Mouse (Mus musculus): ENCODE data around the gene Morn4. TPM values are rescaled to one million over a fixed set of nuclear protein-coding genes. Genes with fewer than 3 reads are reported as not detected.

Morn4 gene
- polyA plus RNA-seq, 1 experiment from 2014 or later = 137 TPM

DNA sequence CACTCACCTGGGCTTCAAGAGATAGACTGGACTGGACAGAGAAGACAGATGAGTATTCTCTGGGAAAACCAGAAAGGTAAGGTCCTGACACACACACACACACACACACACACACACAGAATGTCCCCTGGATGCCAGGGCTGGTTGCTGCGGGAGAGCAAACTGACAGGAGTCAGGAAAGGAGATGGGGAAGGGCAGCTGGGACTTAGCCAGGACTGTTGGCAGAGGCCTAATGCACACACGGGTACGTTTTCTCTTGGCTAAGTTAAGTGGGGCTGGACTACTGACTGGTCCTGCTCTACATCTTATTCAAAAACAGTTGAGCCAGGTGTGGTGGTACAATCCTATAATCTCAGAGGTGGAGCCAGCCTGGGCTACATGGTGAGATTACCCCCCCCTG is 49.8 kb downstream of the Morn4 start:
- H3K27ac ChIP-seq (ENCODE audit: low read depth, low read length) = no peak overlapping the region
- H3K9ac ChIP-seq (ENCODE audit: low read depth, low read length) = no peak overlapping the region
- no peak overlapping the region for H3K4me2 ChIP-seq (ENCODE audit: low read length)
- H3K36me3 ChIP-seq (ENCODE audit: control insufficient read depth, insufficient read depth, low read length) = no peaks in the 10 kb centered on the region
- WGBS = 60% methylated on average over 3 of the region's 3 CpGs
- H3K9me3 ChIP-seq (ENCODE audit: control insufficient read depth, low read length) = no peaks in the 10 kb centered on the region
- no peak for ATAC-seq
- no peaks in the 10 kb centered on the region for H3K27me3 ChIP-seq (replicated peaks; ENCODE audit: control insufficient read depth, insufficient read depth, low read length)
- peaks cover 5% of the 10 kb centered on the region for H3K4me1 ChIP-seq (ENCODE audit: control insufficient read depth, insufficient read depth, low read depth, low read length)
- no peak overlapping the region for H3K4me3 ChIP-seq (ENCODE audit: low read length)

DNA sequence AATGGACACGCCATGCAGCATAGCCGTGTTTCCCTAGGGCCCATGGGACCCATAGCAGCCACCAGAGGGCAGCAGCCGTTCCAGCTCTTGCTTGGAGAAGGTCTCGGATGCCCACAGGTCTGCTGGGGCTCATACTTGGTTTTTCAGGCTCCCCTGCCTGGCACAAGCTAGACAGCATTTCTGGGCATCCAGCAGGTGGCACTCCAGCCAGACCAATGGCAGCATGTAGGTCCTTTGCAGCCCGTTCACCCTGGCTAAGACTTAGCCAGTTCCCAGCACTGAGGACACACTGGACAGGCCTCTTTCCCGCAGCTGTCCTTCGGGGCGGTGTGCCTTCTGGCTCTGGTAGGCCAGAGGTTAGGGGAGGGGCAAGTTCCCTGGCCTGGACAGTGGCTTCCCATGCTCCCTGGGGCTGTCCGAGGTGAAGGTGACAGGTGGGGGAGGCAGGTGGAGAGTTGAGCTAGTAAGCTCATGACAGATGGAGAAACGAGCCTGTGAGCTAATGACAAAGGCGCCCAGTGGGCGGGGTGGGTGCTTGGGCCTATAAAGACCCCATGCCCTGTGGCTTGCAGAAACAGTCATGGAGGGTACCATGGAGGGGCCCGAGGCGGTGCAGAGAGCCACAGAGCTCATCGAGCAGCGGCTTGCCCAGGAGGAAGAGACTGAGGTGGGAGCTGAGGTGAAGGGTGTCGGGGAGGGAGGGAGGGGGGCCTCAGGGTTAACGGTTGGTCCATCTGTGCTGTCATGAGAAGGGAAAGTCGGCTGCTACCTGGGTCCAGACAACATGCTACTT is 50.5 kb downstream of the Morn4 start, which contains the start of gene Ankrd2:
Gene Ankrd2 (plus strand): TSS at position 545 of the 793 bp plus-strand sequence.
- Histone ChIP-seq H3K9ac (ENCODE audit: low read depth, low read length) (no peak within 1 kb of the TSS), H3K27ac (ENCODE audit: low read depth, low read length) (no peak within 1 kb of the TSS), H3K36me3 (ENCODE audit: control insufficient read depth, insufficient read depth, low read length) (no peaks in the 10 kb centered on the region), H3K4me2 (ENCODE audit: low read length) (no peak within 1 kb of the TSS), H3K9me3 (ENCODE audit: control insufficient read depth, low read length) (no peaks in the 10 kb centered on the region), H3K4me3 (ENCODE audit: low read length) (no peak within 1 kb of the TSS), H3K4me1 (ENCODE audit: control insufficient read depth, insufficient read depth, low read depth, low read length) (peaks cover 5% of the 10 kb centered on the region), H3K27me3 (replicated peaks; ENCODE audit: control insufficient read depth, insufficient read depth, low read length) (no peaks in the 10 kb centered on the region)
- 66% methylated on average over 19 of the region's 19 CpGs for WGBS
- ATAC-seq = peak; percentile 86

DNA sequence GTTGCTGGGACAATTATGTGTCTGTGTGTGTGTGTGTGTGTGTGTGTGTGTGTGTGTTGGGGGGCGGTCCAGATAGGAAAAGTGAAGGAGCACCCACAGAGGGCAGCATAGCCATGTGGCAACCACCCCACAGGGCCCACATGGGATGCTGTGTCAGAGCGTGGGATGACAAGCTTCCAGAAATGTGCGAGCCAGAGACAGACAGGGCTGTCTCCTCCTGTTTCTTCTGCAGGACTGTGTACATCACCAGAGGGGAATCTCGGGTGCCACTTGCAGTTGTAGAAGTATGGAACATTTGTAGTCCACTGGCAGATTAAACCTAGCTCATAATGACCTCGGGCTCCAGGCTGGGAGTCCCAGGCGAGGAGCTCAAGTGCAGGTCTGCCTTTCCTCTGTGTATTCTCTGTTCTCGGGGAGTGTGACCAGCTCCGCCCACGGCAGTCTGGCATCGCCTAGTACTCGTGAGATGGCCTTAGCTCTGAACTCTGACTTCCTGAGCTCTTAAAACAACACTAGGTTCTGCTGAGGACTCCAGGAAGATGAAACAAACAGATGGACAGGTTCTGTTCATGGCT is 51.2 kb downstream of the Morn4 start:
- Histone ChIP-seq H3K9me3 (ENCODE audit: control insufficient read depth, low read length) (no peaks in the 10 kb centered on the region), H3K27me3 (replicated peaks; ENCODE audit: control insufficient read depth, insufficient read depth, low read length) (no peaks in the 10 kb centered on the region), H3K36me3 (ENCODE audit: control insufficient read depth, insufficient read depth, low read length) (no peaks in the 10 kb centered on the region), H3K4me3 (ENCODE audit: low read length) (no peak overlapping the region), H3K9ac (ENCODE audit: low read depth, low read length) (no peak overlapping the region), H3K4me2 (ENCODE audit: low read length) (no peak overlapping the region), H3K27ac (ENCODE audit: low read depth, low read length) (no peak overlapping the region), H3K4me1 (ENCODE audit: control insufficient read depth, insufficient read depth, low read depth, low read length) (peaks cover 5% of the 10 kb centered on the region)
- 59% methylated on average over 11 of the region's 11 CpGs for whole genome bisulfite sequencing
- peak; percentile 39; the same call in 1 of the 2 replicates for ATAC-seq

- Histone ChIP-seq H3K36me3 (ENCODE audit: control insufficient read depth, insufficient read depth, low read length) (no peaks in the 10 kb centered on the region), H3K9ac (ENCODE audit: low read depth, low read length) (peak overlapping the region; percentile 22; the same call in 1 of the 2 replicates), H3K9me3 (ENCODE audit: control insufficient read depth, low read length) (no peaks in the 10 kb centered on the region), H3K4me1 (ENCODE audit: control insufficient read depth, insufficient read depth, low read depth, low read length) (peaks cover 5% of the 10 kb centered on the region), H3K27ac (ENCODE audit: low read depth, low read length) (no peak overlapping the region), H3K27me3 (replicated peaks; ENCODE audit: control insufficient read depth, insufficient read depth, low read length) (no peaks in the 10 kb centered on the region), H3K4me3 (ENCODE audit: low read length) (no peak overlapping the region), H3K4me2 (ENCODE audit: low read length) (no peak overlapping the region)
- WGBS = 60% methylated on average over 9 of the region's 9 CpGs
- ATAC-seq = no peak
These were observed 51.9 kb downstream of the Morn4 start for GRCm38 (mm10) chr19:42034146-42034775.

- Histone ChIP-seq H3K4me1 (ENCODE audit: control insufficient read depth, insufficient read depth, low read depth, low read length) (peaks cover 5% of the 10 kb centered on the region), H3K27ac (ENCODE audit: low read depth, low read length) (no peak overlapping the region), H3K9ac (ENCODE audit: low read depth, low read length) (no peak overlapping the region), H3K4me3 (ENCODE audit: low read length) (no peak overlapping the region), H3K27me3 (replicated peaks; ENCODE audit: control insufficient read depth, insufficient read depth, low read length) (no peaks in the 10 kb centered on the region), H3K9me3 (ENCODE audit: control insufficient read depth, low read length) (no peaks in the 10 kb centered on the region), H3K4me2 (ENCODE audit: low read length) (no peak overlapping the region), H3K36me3 (ENCODE audit: control insufficient read depth, insufficient read depth, low read length) (no peaks in the 10 kb centered on the region)
- no peak for ATAC-seq
- 80% methylated on average over 14 of the region's 14 CpGs for WGBS
These were observed 52.5 kb downstream of the Morn4 start for GRCm38 (mm10) chr19:42033611-42034010.

- 87% methylated on average over 5 of the region's 5 CpGs for WGBS
- H3K9me3 ChIP-seq (ENCODE audit: control insufficient read depth, low read length) = no peaks in the 10 kb centered on the region
- no peak overlapping the region for H3K27ac ChIP-seq (ENCODE audit: low read depth, low read length)
- H3K36me3 ChIP-seq (ENCODE audit: control insufficient read depth, insufficient read depth, low read length) = no peaks in the 10 kb centered on the region
- no peak overlapping the region for H3K9ac ChIP-seq (ENCODE audit: low read depth, low read length)
- no peak for ATAC-seq
- no peak overlapping the region for H3K4me3 ChIP-seq (ENCODE audit: low read length)
- no peak overlapping the region for H3K4me2 ChIP-seq (ENCODE audit: low read length)
- H3K4me1 ChIP-seq (ENCODE audit: control insufficient read depth, insufficient read depth, low read depth, low read length) = peaks cover 5% of the 10 kb centered on the region
- no peaks in the 10 kb centered on the region for H3K27me3 ChIP-seq (replicated peaks; ENCODE audit: control insufficient read depth, insufficient read depth, low read length)
These were observed 55.0 kb downstream of the Morn4 start for GRCm38 (mm10) chr19:42031112-42031511.

GRCm38 (mm10) chr19:42026158-42026557 is 60.0 kb downstream of the Morn4 start:
- WGBS = 10% methylated on average over 5 of the region's 5 CpGs
- Histone ChIP-seq H3K27ac (ENCODE audit: low read depth, low read length) (no peak overlapping the region), H3K4me1 (ENCODE audit: control insufficient read depth, insufficient read depth, low read depth, low read length) (no peaks in the 10 kb centered on the region), H3K4me2 (ENCODE audit: low read length) (no peak overlapping the region), H3K9me3 (ENCODE audit: control insufficient read depth, low read length) (no peaks in the 10 kb centered on the region), H3K36me3 (ENCODE audit: control insufficient read depth, insufficient read depth, low read length) (no peaks in the 10 kb centered on the region), H3K9ac (ENCODE audit: low read depth, low read length) (no peak overlapping the region), H3K4me3 (ENCODE audit: low read length) (no peak overlapping the region), H3K27me3 (replicated peaks; ENCODE audit: control insufficient read depth, insufficient read depth, low read length) (no peaks in the 10 kb centered on the region)
- ATAC-seq = peak; percentile 76

Measured in hindbrain, embryonic 16.5 days (tissue).